Mouse (Mus musculus) intestine, embryonic 14.5 days (tissue): ENCODE results near the gene Npr1. TPM values are rescaled to one million over a fixed set of nuclear protein-coding genes. Genes with fewer than 3 reads are reported as not detected.
A peak's percentile ranks its signal among the peaks of the same experiment; 100 is the strongest.

Experiments
- ATAC-seq: fragments of 200-750 bp; cut with Nextera tagmentation; replicated peaks from 2 replicates; pipeline ENCODE4 v1.8.0; 2017; ENCODE audit warnings: low read depth, moderate number of reproducible peaks, moderate TSS enrichment, moderate library complexity; ENCODE audit not compliant: low FRiP score, low TSS enrichment
- DNase-seq: peaks from one replicate; pipeline ENCODE4 v3.0.0-alpha.2; 2018; ENCODE audit warnings: low spot score
- H3K27ac ChIP-seq: fragments of 300-500 bp; sonication (generic); 2 replicates; pipeline ENCODE4 v1.5.1; 2014; ENCODE audit warnings: low read depth, mild to moderate bottlenecking, control low read depth
- H3K27me3 ChIP-seq: fragments of 300-500 bp; sonication (generic); replicated peaks from 2 replicates; pipeline ENCODE4 v1.6.1; 2014; ENCODE audit warnings: low read length, control low read depth; ENCODE audit not compliant: control insufficient read depth, insufficient read depth
- H3K36me3 ChIP-seq: fragments of 300-500 bp; sonication (generic); 2 replicates; pipeline ENCODE4 v1.6.1; 2014; ENCODE audit warnings: low read length, control low read depth; ENCODE audit not compliant: control insufficient read depth, insufficient read depth
- H3K4me1 ChIP-seq: fragments of 300-500 bp; sonication (generic); replicated peaks from 2 replicates; pipeline ENCODE4 v1.6.1; 2014; ENCODE audit warnings: low read length, control low read depth, mixed read lengths; ENCODE audit not compliant: control insufficient read depth, insufficient read depth
- H3K4me2 ChIP-seq: fragments of 300-500 bp; sonication (generic); 2 replicates; pipeline ENCODE4 v1.6.1; 2014; ENCODE audit warnings: low read length
- H3K4me3 ChIP-seq: fragments of 300-500 bp; sonication (generic); 2 replicates; pipeline ENCODE4 v1.5.1; 2014; ENCODE audit warnings: low read depth, low read length, control low read depth, mixed read lengths
- H3K9ac ChIP-seq: fragments of 300-500 bp; sonication (generic); 2 replicates; pipeline ENCODE4 v1.6.1; 2014; ENCODE audit warnings: mild to moderate bottlenecking, low read length
- H3K9me3 ChIP-seq: fragments of 300-500 bp; sonication (generic); 2 replicates; pipeline ENCODE4 v1.6.1; 2016; ENCODE audit warnings: low read length, control low read depth; ENCODE audit not compliant: control insufficient read depth
- WGBS: fragments of 180-500 bp; shearing (Covaris S2); extraction: QIAGEN DNeasy Blood & Tissue Kit; methylation state at CpG from one replicate; pipeline ENCODE4 v1.1.7; 2014; 5-methylcytosine and 5-hydroxymethylcytosine counted together
- polyA plus RNA-seq: library from polyadenylated mRNA; unstranded; fragments of >200 nt; fragmentation: Nextera tagmentation; extraction: Ambion mirVana; gene quantifications from 2 replicates; pipeline ENCODE4 v1.2.1, GENCODE M21; 2014

Gene Npr1
- polyA plus RNA-seq, 1 experiment from 2014 or later, result 5.3 TPM

GRCm38 (mm10) chr3:90451396-90452095 is 14.1 kb downstream of the Npr1 start:
- no peaks in the 10 kb centered on the region for H3K36me3 ChIP-seq
- DNase-seq (no peak), ATAC-seq (no peak)
- peaks cover 6% of the 10 kb centered on the region; the same call in 1 of the 2 replicates for H3K4me1 ChIP-seq
- no peak overlapping the region for H3K4me3 ChIP-seq
- no peak overlapping the region for H3K27ac ChIP-seq
- H3K4me2 ChIP-seq, result peak overlapping the region; percentile 36
- H3K9me3 ChIP-seq, result no peaks in the 10 kb centered on the region
- no peaks in the 10 kb centered on the region for H3K27me3 ChIP-seq
- WGBS, result 32% methylated on average over 10 of the region's 10 CpGs
- H3K9ac ChIP-seq, result no peak overlapping the region

- H3K4me3 ChIP-seq, result no peak overlapping the region
- no peak overlapping the region for H3K9ac ChIP-seq
- ATAC-seq (no peak), DNase-seq (no peak)
- no peak overlapping the region for H3K27ac ChIP-seq
- WGBS, result 28% methylated on average over 12 of the region's 12 CpGs
- H3K27me3 ChIP-seq, result no peaks in the 10 kb centered on the region
- no peaks in the 10 kb centered on the region for H3K9me3 ChIP-seq
- peak overlapping the region; percentile 36 for H3K4me2 ChIP-seq
- no peaks in the 10 kb centered on the region for H3K36me3 ChIP-seq
- peaks cover 10% of the 10 kb centered on the region for H3K4me1 ChIP-seq
Measured at GRCm38 (mm10) chr3:90450874-90451273, 14.8 kb downstream of the Npr1 start.

GRCm38 (mm10) chr3:90448626-90449025 is 17.0 kb downstream of the Npr1 start:
- whole genome bisulfite sequencing, result 52% methylated on average over 6 of the region's 6 CpGs

GRCm38 (mm10) chr3:90447123-90447494 is 18.6 kb downstream of the Npr1 start:
- WGBS, result 31% methylated on average over 7 of the region's 7 CpGs
- no peaks in the 10 kb centered on the region for H3K27me3 ChIP-seq
- peak overlapping the region; percentile 38; the same call in 1 of the 2 replicates for H3K9ac ChIP-seq
- peak overlapping the region; percentile 96 for H3K27ac ChIP-seq
- H3K4me3 ChIP-seq, result peak overlapping the region; percentile 22
- peaks cover 15% of the 10 kb centered on the region for H3K4me1 ChIP-seq
- H3K4me2 ChIP-seq, result peak overlapping the region; percentile 35
- no peaks in the 10 kb centered on the region for H3K36me3 ChIP-seq
- H3K9me3 ChIP-seq, result no peaks in the 10 kb centered on the region
- no peak for DNase-seq
- ATAC-seq, result peak; percentile 21

More at GRCm38 (mm10) chr3:90448626-90449025, 17.0 kb downstream of the Npr1 start:
- H3K36me3 ChIP-seq, result no peaks in the 10 kb centered on the region
- no peak overlapping the region for H3K9ac ChIP-seq
- no peak overlapping the region for H3K4me2 ChIP-seq
- no peaks in the 10 kb centered on the region for H3K27me3 ChIP-seq
- DNase-seq (no peak), ATAC-seq (no peak)
- H3K4me3 ChIP-seq, result no peak overlapping the region
- H3K9me3 ChIP-seq, result no peaks in the 10 kb centered on the region
- H3K27ac ChIP-seq, result no peak overlapping the region; the same call in 1 of the 2 replicates
- peaks cover 15% of the 10 kb centered on the region for H3K4me1 ChIP-seq

GRCm38 (mm10) chr3:90446389-90447122 is 19.1 kb downstream of the Npr1 start:
- Histone ChIP-seq H3K4me1 (peaks cover 15% of the 10 kb centered on the region), H3K9ac (peak overlapping the region; percentile 38), H3K4me3 (peak overlapping the region; percentile 22), H3K36me3 (no peaks in the 10 kb centered on the region), H3K27me3 (no peaks in the 10 kb centered on the region), H3K9me3 (no peaks in the 10 kb centered on the region), H3K27ac (peak overlapping the region; percentile 96), H3K4me2 (peak overlapping the region; percentile 35)
- under 1% methylated on average over 17 of the region's 17 CpGs for WGBS
- DNase-seq (peak; percentile 88), ATAC-seq (peak; percentile 92)

GRCm38 (mm10) chr3:90445417-90446200 is 20.1 kb downstream of the Npr1 start:
- WGBS, result 67% methylated on average over 11 of the region's 11 CpGs

GRCm38 (mm10) chr3:90443977-90444376 is 21.7 kb downstream of the Npr1 start:
- no peak overlapping the region for H3K9ac ChIP-seq
- no peak overlapping the region for H3K27ac ChIP-seq
- no peaks in the 10 kb centered on the region for H3K36me3 ChIP-seq
- no peaks in the 10 kb centered on the region for H3K27me3 ChIP-seq
- no peak for ATAC-seq
- DNase-seq, result no peak
- H3K4me2 ChIP-seq, result no peak overlapping the region
- H3K4me1 ChIP-seq, result peaks cover 15% of the 10 kb centered on the region
- H3K4me3 ChIP-seq, result no peak overlapping the region
- WGBS, result 92% methylated on average over 3 of the region's 3 CpGs
- no peaks in the 10 kb centered on the region for H3K9me3 ChIP-seq

More at GRCm38 (mm10) chr3:90445417-90446200, 20.1 kb downstream of the Npr1 start:
- 0 out of 2 replicates have a peak overlapping the region, but pooled peaks have one; percentile 38 for H3K9ac ChIP-seq
- H3K4me2 ChIP-seq, result peak overlapping the region; percentile 35
- peak overlapping the region; percentile 96 for H3K27ac ChIP-seq
- DNase-seq (no peak), ATAC-seq (no peak)
- H3K4me1 ChIP-seq, result peaks cover 15% of the 10 kb centered on the region
- H3K36me3 ChIP-seq, result no peaks in the 10 kb centered on the region
- peak overlapping the region; percentile 22; the same call in 1 of the 2 replicates for H3K4me3 ChIP-seq
- no peaks in the 10 kb centered on the region for H3K27me3 ChIP-seq
- no peaks in the 10 kb centered on the region for H3K9me3 ChIP-seq

GRCm38 (mm10) chr3:90440756-90441155 is 24.9 kb downstream of the Npr1 start:
- no peaks in the 10 kb centered on the region for H3K9me3 ChIP-seq
- no peaks in the 10 kb centered on the region for H3K36me3 ChIP-seq
- H3K4me3 ChIP-seq, result no peak overlapping the region
- WGBS, result 82% methylated on average over 2 of the region's 2 CpGs
- ATAC-seq (no peak), DNase-seq (no peak)
- no peak overlapping the region for H3K4me2 ChIP-seq
- no peak overlapping the region for H3K27ac ChIP-seq
- no peaks in the 10 kb centered on the region for H3K27me3 ChIP-seq
- H3K4me1 ChIP-seq, result peaks cover 3% of the 10 kb centered on the region; the same call in 1 of the 2 replicates
- H3K9ac ChIP-seq, result no peak overlapping the region
